Mouse (Mus musculus) spleen, adult 2 months (tissue): ENCODE data around the gene Atm. TPM values are rescaled to one million over a fixed set of nuclear protein-coding genes. Genes with fewer than 3 reads are reported as not detected.

ENCODE experiments used
- DNase-seq, 2 experiments: peaks; one replicate each; pipeline versions ENCODE4 v3.0.0 to v3.0.0-alpha.2; 2012 to 2021; ENCODE audit warnings: low spot score in 2 of 2, low read depth in 1 of 2
- H3K27ac ChIP-seq: fragments of 200-500 bp; 2 replicates; pipeline ENCODE4 v1.5.1; 2012; ENCODE audit warnings: low read length, inconsistent platforms; ENCODE audit not compliant: insufficient read depth
- H3K27me3 ChIP-seq: fragments of 200-500 bp; 2 replicates; pipeline ENCODE4 v1.6.1; 2012; ENCODE audit warnings: mild to moderate bottlenecking, moderate library complexity, low read length, inconsistent platforms; ENCODE audit not compliant: control insufficient read depth, insufficient read depth
- H3K36me3 ChIP-seq: fragments of 200-500 bp; 2 replicates; pipeline ENCODE4 v1.6.1; 2012; ENCODE audit warnings: mild to moderate bottlenecking, low read length, inconsistent platforms; ENCODE audit not compliant: control insufficient read depth, insufficient read depth
- H3K4me1 ChIP-seq: fragments of 200-500 bp; 2 replicates; pipeline ENCODE4 v1.6.1; 2011; ENCODE audit warnings: inconsistent platforms; ENCODE audit not compliant: control insufficient read depth, insufficient read depth, insufficient read length
- H3K4me3 ChIP-seq: fragments of 200-500 bp; 2 replicates; pipeline ENCODE4 v1.5.1; 2011; ENCODE audit warnings: mild to moderate bottlenecking, inconsistent platforms; ENCODE audit not compliant: insufficient read depth, insufficient read length; ENCODE audit errors: extremely low read depth
- CTCF ChIP-seq: fragments of 200-500 bp; IDR thresholded peaks from 2 replicates; pipeline ENCODE4 v1.5.1; 2011; ENCODE audit warnings: mild to moderate bottlenecking, inconsistent platforms; ENCODE audit not compliant: insufficient read depth, insufficient read length, insufficient replicate concordance; ENCODE audit errors: extremely low read depth
- POLR2A ChIP-seq: fragments of 200-500 bp; IDR thresholded peaks from 2 replicates; pipeline ENCODE4 v1.6.1; 2011; ENCODE audit warnings: low read depth, low read length, inconsistent platforms
- WGBS: fragments of 180-500 bp; shearing (Covaris S2); methylation state at CpG from one replicate; pipeline ENCODE4 v1.1.7; 2018; 5-methylcytosine and 5-hydroxymethylcytosine counted together
- polyA plus RNA-seq: library from polyadenylated mRNA; depleted of rRNA; stranded (reverse); fragments of >200 nt; gene quantifications from 2 replicates; pipeline ENCODE4 v1.2.3, GENCODE M21; 2012

Atm gene
- polyA plus RNA-seq, 1 experiment: 2.8 TPM

DNA sequence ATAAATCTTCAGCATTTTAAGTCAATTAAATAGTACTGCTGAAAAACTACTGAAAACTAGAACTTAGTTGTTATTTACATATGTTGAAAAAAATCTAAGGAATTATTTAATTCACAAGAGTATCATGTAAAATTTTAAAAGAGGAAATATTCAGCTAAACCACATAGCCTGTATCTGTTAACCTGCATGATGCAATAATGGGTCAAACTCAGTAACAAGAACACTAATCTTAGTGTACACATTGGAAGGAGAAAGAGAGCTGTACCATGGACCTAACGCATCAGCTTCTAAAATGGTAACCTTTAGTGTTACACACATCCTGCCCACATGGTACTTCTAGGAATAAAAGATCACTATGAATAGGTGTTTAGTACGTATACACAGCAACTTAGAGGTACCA, 84.5 kb downstream of the Atm start:
- Histone ChIP-seq H3K27ac (no peak overlapping the region), H3K4me1 (no peaks in the 10 kb centered on the region), H3K27me3 (no peaks in the 10 kb centered on the region), H3K36me3 (peaks cover 38% of the 10 kb centered on the region), H3K4me3 (no peak overlapping the region)
- no peak for DNase-seq
- 91% methylated on average over 2 of the region's 2 CpGs for WGBS
- TF ChIP-seq POLR2A (no peak), CTCF (no peak)

DNA sequence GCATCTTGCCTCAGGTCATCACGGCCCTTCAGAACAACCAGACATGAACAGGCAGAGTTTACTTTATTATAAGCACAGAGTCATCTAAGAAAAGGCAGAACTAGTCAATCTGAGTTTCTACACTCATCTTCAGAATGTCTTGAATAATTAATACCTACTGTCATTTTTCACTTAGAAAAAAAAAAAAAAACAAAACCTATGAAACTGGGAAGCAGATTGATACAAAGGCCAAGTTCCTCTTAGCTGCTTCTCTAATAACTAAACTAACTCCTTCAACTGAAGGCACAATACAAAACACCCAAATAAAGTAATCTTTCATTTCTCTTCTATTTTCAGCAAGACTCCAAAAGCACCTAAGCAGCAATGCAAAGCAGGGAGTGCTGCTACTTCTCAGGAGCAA, 85.9 kb downstream of the Atm start:
- peaks cover 41% of the 10 kb centered on the region for H3K36me3 ChIP-seq
- 92% methylated on average over 1 of the region's 1 CpGs for WGBS

DNA sequence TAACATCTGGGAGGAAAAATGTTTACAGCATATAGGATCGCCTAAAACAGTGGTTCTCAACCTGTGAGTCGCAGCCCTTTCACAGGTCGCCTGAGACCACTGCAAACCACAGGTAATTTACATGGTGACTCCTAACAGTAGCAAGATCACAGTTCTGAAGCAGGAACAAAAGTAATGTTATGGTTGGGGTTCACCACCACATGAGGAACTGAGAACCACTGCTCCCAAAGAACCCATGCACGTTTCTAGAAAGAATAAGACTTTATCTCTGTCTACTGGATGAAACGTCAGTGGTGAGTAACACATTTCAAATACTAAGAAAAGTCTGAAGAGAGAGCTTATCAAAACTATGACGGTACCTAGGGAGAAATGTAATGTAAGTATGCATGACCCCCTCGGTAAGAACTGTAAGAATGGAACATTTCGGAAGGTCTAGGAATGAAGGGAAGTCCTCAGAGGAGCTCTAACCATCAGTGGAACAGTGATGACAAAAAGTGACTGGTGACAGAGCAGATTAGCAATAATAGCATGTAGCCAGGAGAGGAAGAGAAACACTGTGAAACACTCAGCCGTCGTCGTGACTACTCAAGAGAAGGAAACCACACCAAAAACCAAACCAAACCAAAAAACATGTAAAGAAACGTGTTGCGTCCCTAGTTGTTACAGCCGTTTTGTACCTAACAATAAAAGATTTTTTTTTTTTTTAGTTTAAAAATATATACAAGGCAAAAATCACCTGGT, 100.5 kb downstream of the Atm start:
- peak in 1 of 2 experiments; percentile 5 for DNase-seq
- no peaks in the 10 kb centered on the region for H3K4me1 ChIP-seq
- TF ChIP-seq CTCF (no peak), POLR2A (no peak)
- H3K27ac ChIP-seq: no peak overlapping the region
- peaks cover 12% of the 10 kb centered on the region for H3K36me3 ChIP-seq
- no peaks in the 10 kb centered on the region for H3K27me3 ChIP-seq
- whole genome bisulfite sequencing: 46% methylated on average over 14 of the region's 14 CpGs
- H3K4me3 ChIP-seq: no peak overlapping the region

More for the DNA sequence above, 85.9 kb downstream of the Atm start:
- H3K4me1 ChIP-seq: no peaks in the 10 kb centered on the region
- DNase-seq: no peak
- no peak overlapping the region for H3K27ac ChIP-seq
- H3K4me3 ChIP-seq: no peak overlapping the region
- TF ChIP-seq CTCF: no peak
- no peak for TF ChIP-seq POLR2A
- no peaks in the 10 kb centered on the region for H3K27me3 ChIP-seq

DNA sequence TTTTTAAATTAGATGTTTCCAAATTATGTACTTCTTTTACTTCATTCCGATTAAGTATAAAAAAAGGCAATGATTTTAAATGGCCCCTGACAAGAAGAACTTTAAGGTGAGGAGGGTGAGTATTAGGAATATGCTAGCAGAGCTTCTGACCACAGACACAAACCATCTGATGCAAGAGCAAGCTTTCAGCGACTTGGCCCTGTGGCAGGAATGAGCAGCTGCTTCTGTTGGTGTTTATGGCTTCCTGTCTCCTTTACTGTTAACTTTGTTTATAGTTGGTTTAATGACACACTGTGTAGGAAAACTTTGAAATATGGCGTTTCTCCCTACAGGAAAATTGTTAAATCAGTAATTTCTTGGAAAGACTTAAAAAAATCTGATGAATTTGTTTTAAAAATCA, 108.9 kb downstream of the Atm start:
- TF ChIP-seq POLR2A: no peak
- TF ChIP-seq CTCF: no peak
- WGBS: 61% methylated on average over 3 of the region's 3 CpGs
- Histone ChIP-seq H3K36me3 (no peaks in the 10 kb centered on the region), H3K4me3 (no peak overlapping the region), H3K27ac (no peak overlapping the region), H3K27me3 (no peaks in the 10 kb centered on the region), H3K4me1 (no peaks in the 10 kb centered on the region)
- DNase-seq: no peak

DNA sequence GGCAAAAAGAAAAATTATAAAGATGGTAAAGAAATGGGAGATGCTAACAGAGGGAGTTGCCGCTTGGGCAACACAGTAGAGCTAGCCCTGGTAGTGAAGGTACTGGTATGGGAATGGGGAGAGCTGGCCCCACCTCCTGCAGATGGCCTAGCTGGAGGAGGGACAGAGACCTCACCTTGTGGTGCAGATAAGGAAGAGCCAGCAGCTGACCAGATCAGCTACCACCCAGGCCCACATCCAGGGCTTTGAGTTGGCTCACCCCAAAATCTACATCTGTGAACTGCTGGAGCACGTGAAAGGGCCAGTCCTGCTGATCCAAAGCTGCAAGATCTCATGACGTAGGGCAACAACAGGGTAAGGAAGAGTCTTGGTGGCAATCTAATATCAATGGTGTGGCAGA, 109.8 kb downstream of the Atm start:
- H3K4me1 ChIP-seq: no peaks in the 10 kb centered on the region
- H3K27me3 ChIP-seq: no peaks in the 10 kb centered on the region
- no peak overlapping the region for H3K27ac ChIP-seq
- no peak overlapping the region for H3K4me3 ChIP-seq
- H3K36me3 ChIP-seq: no peaks in the 10 kb centered on the region
- TF ChIP-seq POLR2A: no peak
- no peak for TF ChIP-seq CTCF
- no peak for DNase-seq
- WGBS: 87% methylated on average over 3 of the region's 3 CpGs

DNA sequence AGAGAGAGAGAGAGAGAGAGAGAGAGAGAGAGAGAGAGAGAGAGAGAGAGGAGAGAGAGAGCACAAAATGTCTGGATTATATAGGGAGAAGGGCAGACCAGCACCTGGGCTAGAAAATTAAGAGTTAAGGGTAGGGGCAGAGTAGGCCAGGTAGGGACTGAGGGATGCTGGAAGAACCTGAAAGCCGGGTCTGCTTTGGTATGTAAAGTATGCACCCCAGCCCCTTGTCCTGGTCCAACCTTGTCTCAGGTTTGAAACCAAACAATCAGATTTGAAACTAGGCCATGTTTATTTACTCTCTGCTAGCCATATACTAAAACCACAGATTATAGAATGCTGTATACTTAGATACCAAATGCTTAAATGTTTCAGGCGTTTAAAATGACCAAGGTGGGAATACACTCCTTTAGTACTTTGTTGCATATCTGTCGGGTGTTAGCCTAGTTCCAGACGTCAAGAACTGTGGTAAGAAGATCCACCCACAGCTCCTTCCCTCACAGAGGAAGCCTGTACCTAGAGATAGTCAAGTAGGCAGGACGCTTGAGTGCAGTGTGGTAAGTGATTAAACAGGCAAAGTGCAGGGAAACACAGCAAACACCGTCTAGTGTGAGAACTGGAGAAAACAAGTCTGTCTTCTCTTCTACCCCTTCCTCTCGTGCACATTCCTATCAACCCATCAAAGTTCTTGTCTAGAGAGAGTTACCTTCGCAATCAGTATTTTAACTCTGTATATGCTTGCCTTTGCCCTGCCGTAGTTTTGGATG, 114.2 kb downstream of the Atm start:
- no peaks in the 10 kb centered on the region for H3K4me1 ChIP-seq

DNA sequence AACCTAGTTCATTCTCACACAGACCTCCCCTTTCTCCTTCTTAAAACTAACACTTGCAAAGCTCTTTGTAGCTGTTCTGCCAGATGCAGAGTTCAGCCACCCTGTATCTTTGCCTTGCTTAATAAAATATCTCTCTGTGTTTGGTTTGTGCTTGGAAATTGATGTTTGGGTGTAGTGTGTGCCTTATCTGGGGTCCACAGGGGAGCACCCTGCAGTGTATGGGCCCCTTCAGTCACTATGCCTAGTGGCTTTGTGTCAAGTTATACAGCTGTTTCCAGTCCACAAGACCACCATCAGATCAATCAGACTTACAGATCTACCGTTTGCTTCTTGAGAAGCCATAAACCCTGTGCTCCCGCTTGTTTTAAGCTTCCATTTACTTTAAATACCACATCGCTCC, 127.1 kb downstream of the Atm start:
- 87% methylated on average over 3 of the region's 3 CpGs for WGBS
- Histone ChIP-seq H3K27ac (no peak overlapping the region), H3K36me3 (no peaks in the 10 kb centered on the region), H3K27me3 (no peaks in the 10 kb centered on the region), H3K4me3 (no peak overlapping the region), H3K4me1 (no peaks in the 10 kb centered on the region; the same call in 1 of the 2 replicates)
- no peak for TF ChIP-seq POLR2A
- TF ChIP-seq CTCF: no peak
- DNase-seq: no peak

More for the DNA sequence above, 114.2 kb downstream of the Atm start:
- H3K27ac ChIP-seq: no peak overlapping the region
- no peak for DNase-seq
- H3K27me3 ChIP-seq: no peaks in the 10 kb centered on the region
- no peak for TF ChIP-seq POLR2A
- no peak for TF ChIP-seq CTCF
- no peaks in the 10 kb centered on the region for H3K36me3 ChIP-seq
- no peak overlapping the region for H3K4me3 ChIP-seq
- WGBS: 47% methylated on average over 9 of the region's 9 CpGs
